Mouse (Mus musculus): ENCODE measurements around the gene Dhrs7b. TPM values are rescaled to one million over a fixed set of nuclear protein-coding genes. Genes with fewer than 3 reads are reported as not detected.

Gene Dhrs7b
- polyA plus RNA-seq, 1 experiment = 20.9 TPM

- H3K27ac ChIP-seq (ENCODE audit: insufficient read depth, low read length) = peak overlapping the region; percentile 58; the same call in 1 of the 2 replicates
- H3K4me3 ChIP-seq (ENCODE audit: low read depth, low read length) = no peak overlapping the region
- TF ChIP-seq CTCF (IDR thresholded peaks at IDR 0.05; ENCODE audit: low read depth, low read length) (no peak), POLR2A (IDR thresholded peaks at IDR 0.05; ENCODE audit: insufficient read depth, low read length) (no peak), EP300 (IDR thresholded peaks at IDR 0.05; ENCODE audit: insufficient read depth, low read depth, low read length) (no peak)
- H3K4me1 ChIP-seq (ENCODE audit: control insufficient read depth, insufficient read depth, low read length) = peaks cover 4% of the 10 kb centered on the region
- no peaks in the 10 kb centered on the region for H3K27me3 ChIP-seq (ENCODE audit: control insufficient read depth, insufficient read depth, low read length, poor library complexity, severe bottlenecking)
- H3K9ac ChIP-seq (ENCODE audit: low read depth, poor library complexity, severe bottlenecking) = no peak overlapping the region
- no peaks in the 10 kb centered on the region for H3K9me3 ChIP-seq (replicated peaks; ENCODE audit: control insufficient read depth, insufficient read depth, low read length, poor library complexity, severe bottlenecking)
- H3K36me3 ChIP-seq (ENCODE audit: control insufficient read depth, insufficient read depth, low read length, poor library complexity, severe bottlenecking) = no peaks in the 10 kb centered on the region; the same call in 1 of the 2 replicates
Observed at GRCm38 (mm10) chr11:60836897-60837296, 6.5 kb downstream of the Dhrs7b start.

- H3K27me3 ChIP-seq (ENCODE audit: control insufficient read depth, insufficient read depth, low read length, poor library complexity, severe bottlenecking) = no peaks in the 10 kb centered on the region
- no peak overlapping the region for H3K4me3 ChIP-seq (ENCODE audit: low read depth, low read length)
- H3K9ac ChIP-seq (ENCODE audit: low read depth, poor library complexity, severe bottlenecking) = no peak overlapping the region
- no peaks in the 10 kb centered on the region for H3K9me3 ChIP-seq (replicated peaks; ENCODE audit: control insufficient read depth, insufficient read depth, low read length, poor library complexity, severe bottlenecking)
- 0 out of 2 replicates have a peak overlapping the region, but pooled peaks have one; percentile 58 for H3K27ac ChIP-seq (ENCODE audit: insufficient read depth, low read length)
- peaks cover 4% of the 10 kb centered on the region for H3K4me1 ChIP-seq (ENCODE audit: control insufficient read depth, insufficient read depth, low read length)
- TF ChIP-seq CTCF (IDR thresholded peaks at IDR 0.05; ENCODE audit: low read depth, low read length) = no peak
- TF ChIP-seq EP300 (IDR thresholded peaks at IDR 0.05; ENCODE audit: insufficient read depth, low read depth, low read length) = no peak
- no peak for TF ChIP-seq POLR2A (IDR thresholded peaks at IDR 0.05; ENCODE audit: insufficient read depth, low read length)
- H3K36me3 ChIP-seq (ENCODE audit: control insufficient read depth, insufficient read depth, low read length, poor library complexity, severe bottlenecking) = no peaks in the 10 kb centered on the region
Observed at GRCm38 (mm10) chr11:60837644-60838406, 7.4 kb downstream of the Dhrs7b start.

GRCm38 (mm10) chr11:60841467-60842200 lies 11.2 kb downstream of the Dhrs7b start:
- Histone ChIP-seq H3K4me1 (ENCODE audit: control insufficient read depth, insufficient read depth, low read length) (peaks cover 6% of the 10 kb centered on the region), H3K9me3 (replicated peaks; ENCODE audit: control insufficient read depth, insufficient read depth, low read length, poor library complexity, severe bottlenecking) (no peaks in the 10 kb centered on the region), H3K27ac (ENCODE audit: insufficient read depth, low read length) (peak overlapping the region; percentile 90), H3K36me3 (ENCODE audit: control insufficient read depth, insufficient read depth, low read length, poor library complexity, severe bottlenecking) (peaks cover 11% of the 10 kb centered on the region; the same call in 1 of the 2 replicates), H3K4me3 (ENCODE audit: low read depth, low read length) (no peak overlapping the region), H3K9ac (ENCODE audit: low read depth, poor library complexity, severe bottlenecking) (0 out of 2 replicates have a peak overlapping the region, but pooled peaks have one; percentile 16), H3K27me3 (ENCODE audit: control insufficient read depth, insufficient read depth, low read length, poor library complexity, severe bottlenecking) (no peaks in the 10 kb centered on the region)
- no peak for TF ChIP-seq EP300 (IDR thresholded peaks at IDR 0.05; ENCODE audit: insufficient read depth, low read depth, low read length)
- no peak for TF ChIP-seq POLR2A (IDR thresholded peaks at IDR 0.05; ENCODE audit: insufficient read depth, low read length)
- TF ChIP-seq CTCF (IDR thresholded peaks at IDR 0.05; ENCODE audit: low read depth, low read length) = no peak

GRCm38 (mm10) chr11:60843412-60843811 lies 13.0 kb downstream of the Dhrs7b start:
- Histone ChIP-seq H3K4me1 (ENCODE audit: control insufficient read depth, insufficient read depth, low read length) (peaks cover 6% of the 10 kb centered on the region), H3K36me3 (ENCODE audit: control insufficient read depth, insufficient read depth, low read length, poor library complexity, severe bottlenecking) (peaks cover 12% of the 10 kb centered on the region; the same call in 1 of the 2 replicates), H3K27me3 (ENCODE audit: control insufficient read depth, insufficient read depth, low read length, poor library complexity, severe bottlenecking) (no peaks in the 10 kb centered on the region), H3K9me3 (replicated peaks; ENCODE audit: control insufficient read depth, insufficient read depth, low read length, poor library complexity, severe bottlenecking) (no peaks in the 10 kb centered on the region), H3K27ac (ENCODE audit: insufficient read depth, low read length) (no peak overlapping the region), H3K4me3 (ENCODE audit: low read depth, low read length) (no peak overlapping the region), H3K9ac (ENCODE audit: low read depth, poor library complexity, severe bottlenecking) (no peak overlapping the region)
- TF ChIP-seq EP300 (IDR thresholded peaks at IDR 0.05; ENCODE audit: insufficient read depth, low read depth, low read length) (no peak), POLR2A (IDR thresholded peaks at IDR 0.05; ENCODE audit: insufficient read depth, low read length) (no peak), CTCF (IDR thresholded peaks at IDR 0.05; ENCODE audit: low read depth, low read length) (no peak)

GRCm38 (mm10) chr11:60845415-60845814 lies 15.0 kb downstream of the Dhrs7b start:
- peaks cover 6% of the 10 kb centered on the region for H3K4me1 ChIP-seq (ENCODE audit: control insufficient read depth, insufficient read depth, low read length)
- H3K36me3 ChIP-seq (ENCODE audit: control insufficient read depth, insufficient read depth, low read length, poor library complexity, severe bottlenecking) = peaks cover 18% of the 10 kb centered on the region; the same call in 1 of the 2 replicates
- H3K27ac ChIP-seq (ENCODE audit: insufficient read depth, low read length) = no peak overlapping the region
- no peaks in the 10 kb centered on the region for H3K9me3 ChIP-seq (replicated peaks; ENCODE audit: control insufficient read depth, insufficient read depth, low read length, poor library complexity, severe bottlenecking)
- no peaks in the 10 kb centered on the region for H3K27me3 ChIP-seq (ENCODE audit: control insufficient read depth, insufficient read depth, low read length, poor library complexity, severe bottlenecking)
- TF ChIP-seq EP300 (IDR thresholded peaks at IDR 0.05; ENCODE audit: insufficient read depth, low read depth, low read length) (no peak), CTCF (IDR thresholded peaks at IDR 0.05; ENCODE audit: low read depth, low read length) (no peak), POLR2A (IDR thresholded peaks at IDR 0.05; ENCODE audit: insufficient read depth, low read length) (no peak)
- H3K9ac ChIP-seq (ENCODE audit: low read depth, poor library complexity, severe bottlenecking) = no peak overlapping the region
- H3K4me3 ChIP-seq (ENCODE audit: low read depth, low read length) = no peak overlapping the region

Measured in ES-Bruce4 (cell line).